Mouse (Mus musculus): ENCODE results near the gene Apba2. TPM values are rescaled to one million over a fixed set of nuclear protein-coding genes. Genes with fewer than 3 reads are reported as not detected.
A peak's percentile ranks its signal among the peaks of the same experiment; 100 is the strongest.

Apba2 gene
- polyA plus RNA-seq, 1 experiment from 2014 or later = 0.20 TPM

DNA sequence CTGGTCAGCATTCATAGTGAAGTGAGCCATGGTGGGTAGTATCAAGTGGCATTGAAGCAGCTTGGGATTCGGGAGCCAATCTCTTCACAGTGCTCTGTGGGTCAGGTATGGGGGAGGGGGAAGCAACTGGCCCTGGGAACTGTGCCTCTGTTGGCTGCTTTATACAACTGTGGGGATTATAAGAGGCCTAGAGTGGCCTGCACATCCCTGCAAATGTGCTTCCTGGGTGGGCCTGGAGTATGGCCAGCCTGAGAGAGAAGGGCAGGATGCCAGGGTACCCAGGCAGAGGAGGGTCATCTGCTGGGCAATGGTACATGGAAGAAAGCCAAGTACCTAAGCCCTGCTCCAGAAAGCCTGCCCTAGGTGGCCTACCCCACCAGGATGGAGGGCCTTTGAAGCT is 49.4 kb downstream of the Apba2 start:
- Histone ChIP-seq H3K36me3 (ENCODE audit: control insufficient read depth, insufficient read depth) (no peaks in the 10 kb centered on the region), H3K9ac (ENCODE audit: low read depth, low read length) (no peak overlapping the region), H3K27me3 (ENCODE audit: control insufficient read depth, insufficient read depth, low read depth, low read length) (no peaks in the 10 kb centered on the region), H3K9me3 (replicated peaks; ENCODE audit: control insufficient read depth, low read length) (no peaks in the 10 kb centered on the region), H3K27ac (ENCODE audit: low read length) (no peak overlapping the region), H3K4me3 (ENCODE audit: low read depth, low read length) (no peak overlapping the region), H3K4me1 (ENCODE audit: control insufficient read depth, low read depth, low read length) (no peaks in the 10 kb centered on the region), H3K4me2 (ENCODE audit: low read depth, low read length) (no peak overlapping the region)
- ATAC-seq (ENCODE audit: low read depth) = no peak
- 33% methylated on average over 1 of the region's 1 CpGs for WGBS (ENCODE audit: insufficient replicate concordance)

DNA sequence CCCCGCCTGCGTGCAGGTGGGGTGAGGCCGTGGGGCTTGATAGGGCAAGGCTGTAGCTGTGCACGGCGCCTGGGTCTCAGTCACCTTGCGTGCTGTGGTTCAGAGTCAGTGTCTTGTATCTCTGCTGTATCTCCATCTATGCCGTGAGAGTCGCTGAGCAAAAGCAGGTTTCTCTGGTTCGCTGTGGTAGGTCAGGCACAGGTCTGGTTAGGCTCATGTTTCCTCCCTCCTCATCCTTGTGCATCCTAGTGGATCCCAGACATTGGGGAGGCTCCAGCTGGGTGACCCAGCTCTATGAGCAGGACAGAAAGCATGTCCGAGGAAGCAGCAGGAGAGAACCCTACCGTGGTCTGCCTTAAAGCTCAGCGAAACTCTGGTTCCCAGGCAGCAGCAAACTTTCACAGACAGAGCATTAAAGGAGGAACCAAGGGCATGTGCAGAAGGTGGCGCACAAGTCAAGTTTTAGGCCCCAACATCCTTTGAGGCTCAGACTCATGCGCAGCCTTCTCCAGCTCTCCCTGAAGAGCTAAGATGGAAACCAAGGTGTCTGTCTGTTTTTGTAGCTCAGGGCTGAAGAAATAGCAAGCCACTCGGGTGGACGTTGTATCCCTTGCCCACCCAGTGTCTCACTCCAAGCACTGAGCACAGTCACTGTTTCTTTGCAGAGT is 51.2 kb downstream of the Apba2 start:
- ATAC-seq (ENCODE audit: low read depth) = no peak
- H3K4me2 ChIP-seq (ENCODE audit: low read depth, low read length) = no peak overlapping the region
- WGBS (ENCODE audit: insufficient replicate concordance) = 70% methylated on average over 13 of the region's 16 CpGs
- no peak overlapping the region for H3K4me3 ChIP-seq (ENCODE audit: low read depth, low read length)
- H3K9me3 ChIP-seq (replicated peaks; ENCODE audit: control insufficient read depth, low read length) = no peaks in the 10 kb centered on the region
- no peaks in the 10 kb centered on the region for H3K4me1 ChIP-seq (ENCODE audit: control insufficient read depth, low read depth, low read length)
- no peak overlapping the region for H3K9ac ChIP-seq (ENCODE audit: low read depth, low read length)
- no peak overlapping the region for H3K27ac ChIP-seq (ENCODE audit: low read length)
- no peaks in the 10 kb centered on the region for H3K27me3 ChIP-seq (ENCODE audit: control insufficient read depth, insufficient read depth, low read depth, low read length)
- H3K36me3 ChIP-seq (ENCODE audit: control insufficient read depth, insufficient read depth) = no peaks in the 10 kb centered on the region

DNA sequence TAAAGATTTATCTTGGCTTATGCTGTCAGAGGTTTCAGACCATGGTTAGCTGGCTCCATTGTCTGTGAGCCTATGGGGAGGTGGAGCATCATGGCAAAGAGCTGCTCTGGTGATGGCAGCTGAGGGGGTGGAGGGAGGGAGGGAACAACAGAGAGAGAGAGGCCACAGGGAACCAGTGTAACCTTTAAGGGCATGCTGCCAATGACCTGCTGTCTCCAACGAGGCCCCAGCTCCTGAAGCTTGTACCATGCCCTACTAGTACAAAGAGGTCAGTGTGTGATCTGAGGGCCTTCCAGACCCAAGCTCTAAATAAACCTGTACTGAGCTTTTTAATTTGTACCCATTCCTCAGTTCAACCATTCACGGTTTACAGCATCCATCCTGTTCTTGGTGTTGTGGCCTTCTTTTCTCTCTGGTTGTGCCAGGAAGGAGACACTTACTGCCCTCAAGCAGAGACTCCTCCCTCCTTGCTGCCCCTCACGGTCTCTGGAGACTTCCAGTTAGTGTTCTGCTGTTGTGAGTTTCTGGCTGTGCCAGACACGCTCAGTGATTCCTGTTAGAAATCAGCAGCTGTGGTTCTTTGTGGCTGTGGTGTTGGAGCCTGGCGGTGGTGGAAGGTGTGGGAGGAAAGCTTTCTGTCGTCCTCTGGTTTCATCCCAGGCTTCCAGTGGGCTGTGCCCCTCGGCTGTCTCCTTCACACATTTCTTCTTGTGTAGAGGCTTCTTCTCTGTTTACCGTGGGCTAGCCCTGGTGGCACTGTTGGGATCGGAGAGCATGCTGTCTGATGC is 60.4 kb downstream of the Apba2 start:
- Histone ChIP-seq H3K27me3 (ENCODE audit: control insufficient read depth, insufficient read depth, low read depth, low read length) (no peaks in the 10 kb centered on the region), H3K4me2 (ENCODE audit: low read depth, low read length) (no peak overlapping the region), H3K9me3 (replicated peaks; ENCODE audit: control insufficient read depth, low read length) (no peaks in the 10 kb centered on the region), H3K9ac (ENCODE audit: low read depth, low read length) (no peak overlapping the region), H3K4me3 (ENCODE audit: low read depth, low read length) (no peak overlapping the region), H3K4me1 (ENCODE audit: control insufficient read depth, low read depth, low read length) (no peaks in the 10 kb centered on the region), H3K36me3 (ENCODE audit: control insufficient read depth, insufficient read depth) (no peaks in the 10 kb centered on the region), H3K27ac (ENCODE audit: low read length) (no peak overlapping the region)
- WGBS (ENCODE audit: insufficient replicate concordance) = 46% methylated on average over 9 of the region's 9 CpGs
- peak; percentile 47; the same call in 1 of the 2 replicates for ATAC-seq (ENCODE audit: low read depth)

DNA sequence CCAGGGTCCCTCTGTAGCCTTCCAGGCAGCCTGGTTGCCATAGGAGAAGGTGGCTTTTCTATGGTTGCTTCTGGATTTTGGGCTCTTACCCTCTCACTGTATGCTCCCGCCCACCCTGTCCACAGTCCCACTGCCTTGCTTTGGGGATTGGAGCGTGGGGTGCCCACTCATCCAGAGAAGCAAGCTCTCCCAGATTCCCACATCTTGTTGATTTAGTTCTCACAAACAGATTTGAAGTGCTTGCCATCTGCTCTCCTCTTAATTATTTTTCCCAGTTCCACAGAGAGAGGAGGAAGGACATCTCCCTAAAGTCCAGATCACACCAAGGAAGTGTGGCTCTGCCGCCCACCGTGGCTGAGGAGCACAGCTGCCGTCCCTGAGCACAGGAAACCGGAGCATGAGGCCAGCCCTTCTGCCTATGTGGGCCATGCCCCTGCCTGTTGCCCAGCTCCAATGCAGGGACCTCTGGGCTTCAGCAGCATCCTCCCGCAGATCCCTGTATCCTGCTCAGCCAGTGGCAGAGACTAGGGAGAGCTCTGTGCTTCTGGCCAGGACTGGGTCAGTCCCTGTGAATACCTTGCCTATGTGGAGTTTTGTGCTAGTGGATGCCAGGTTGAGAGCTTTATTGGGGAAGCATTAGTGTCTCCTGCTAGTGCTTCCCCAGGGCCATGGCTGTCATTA is 63.5 kb downstream of the Apba2 start:
- H3K27ac ChIP-seq (ENCODE audit: low read length) = no peak overlapping the region
- 55% methylated on average over 7 of the region's 7 CpGs for WGBS (ENCODE audit: insufficient replicate concordance)
- H3K4me1 ChIP-seq (ENCODE audit: control insufficient read depth, low read depth, low read length) = no peaks in the 10 kb centered on the region
- no peak overlapping the region for H3K4me2 ChIP-seq (ENCODE audit: low read depth, low read length)
- no peak overlapping the region for H3K9ac ChIP-seq (ENCODE audit: low read depth, low read length)
- H3K4me3 ChIP-seq (ENCODE audit: low read depth, low read length) = no peak overlapping the region
- H3K36me3 ChIP-seq (ENCODE audit: control insufficient read depth, insufficient read depth) = no peaks in the 10 kb centered on the region
- no peaks in the 10 kb centered on the region for H3K27me3 ChIP-seq (ENCODE audit: control insufficient read depth, insufficient read depth, low read depth, low read length)
- H3K9me3 ChIP-seq (replicated peaks; ENCODE audit: control insufficient read depth, low read length) = no peaks in the 10 kb centered on the region
- no peak for ATAC-seq (ENCODE audit: low read depth)

DNA sequence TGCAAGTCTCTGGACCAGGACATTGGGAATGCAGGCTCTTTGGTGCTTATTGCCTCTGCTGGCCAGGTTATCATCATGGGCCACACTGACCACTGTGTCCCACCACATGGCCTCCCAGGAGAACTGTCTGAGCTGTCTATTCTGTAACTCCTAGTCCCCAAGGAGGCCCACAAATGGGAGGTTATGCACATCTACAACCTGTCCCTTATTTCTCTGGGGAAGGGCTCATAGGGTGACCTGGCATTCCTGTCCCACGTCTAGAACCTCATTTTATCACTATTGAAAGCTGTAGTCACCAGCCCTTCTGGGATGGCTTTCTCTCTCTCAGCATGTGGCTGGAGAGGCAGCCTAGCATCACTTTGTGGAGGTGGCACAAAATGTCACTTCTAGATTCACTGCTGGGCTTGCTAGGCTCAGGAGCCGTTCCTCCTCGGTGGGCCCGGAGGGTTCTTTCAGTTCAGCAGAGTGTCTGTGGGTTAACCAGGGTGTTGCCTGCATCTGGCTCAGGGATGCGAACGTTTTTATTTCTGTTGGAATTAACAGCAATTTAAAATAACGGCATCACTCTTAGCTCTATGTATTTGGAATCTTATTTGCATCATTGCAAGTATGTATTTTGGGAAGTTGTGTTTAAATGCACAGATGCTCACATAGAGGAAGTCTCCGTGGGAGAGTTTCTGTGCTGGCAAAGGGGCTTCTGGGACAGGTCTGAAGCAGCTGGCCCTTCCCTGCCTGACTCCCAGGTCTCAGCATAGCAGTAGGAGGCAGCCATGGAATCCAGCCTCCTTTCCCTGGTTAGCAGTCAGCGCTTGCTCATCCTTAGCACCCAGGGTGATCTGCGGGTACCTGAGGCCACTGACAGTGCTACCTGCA is 65.1 kb downstream of the Apba2 start:
- H3K27ac ChIP-seq (ENCODE audit: low read length) = no peak overlapping the region
- H3K9ac ChIP-seq (ENCODE audit: low read depth, low read length) = no peak overlapping the region
- no peaks in the 10 kb centered on the region for H3K36me3 ChIP-seq (ENCODE audit: control insufficient read depth, insufficient read depth)
- no peaks in the 10 kb centered on the region for H3K9me3 ChIP-seq (replicated peaks; ENCODE audit: control insufficient read depth, low read length)
- H3K4me3 ChIP-seq (ENCODE audit: low read depth, low read length) = no peak overlapping the region
- H3K4me2 ChIP-seq (ENCODE audit: low read depth, low read length) = no peak overlapping the region
- 60% methylated on average over 10 of the region's 10 CpGs for WGBS (ENCODE audit: insufficient replicate concordance)
- H3K27me3 ChIP-seq (ENCODE audit: control insufficient read depth, insufficient read depth, low read depth, low read length) = no peaks in the 10 kb centered on the region
- ATAC-seq (ENCODE audit: low read depth) = no peak
- H3K4me1 ChIP-seq (ENCODE audit: control insufficient read depth, low read depth, low read length) = no peaks in the 10 kb centered on the region

DNA sequence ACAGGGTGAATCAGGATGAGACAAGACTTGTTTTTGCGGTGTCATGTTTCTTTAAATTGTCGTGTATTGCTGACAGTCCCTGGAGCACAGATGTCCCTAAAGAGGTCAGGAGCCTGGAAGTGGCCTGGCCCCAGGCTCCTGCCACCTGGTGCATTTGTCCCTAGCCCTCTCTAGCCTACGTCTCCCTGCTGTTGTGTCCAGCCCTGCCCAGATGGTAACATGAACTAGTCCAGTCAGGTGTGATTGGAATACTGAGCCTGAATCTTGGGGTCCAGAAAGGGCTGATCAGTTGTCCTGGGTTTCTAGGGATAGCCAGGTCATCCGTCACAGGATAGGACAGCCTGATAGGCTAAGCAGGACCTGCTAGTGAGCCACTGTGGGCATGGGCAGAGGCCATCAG is 67.2 kb downstream of the Apba2 start:
- H3K27ac ChIP-seq (ENCODE audit: low read length) = no peak overlapping the region
- no peak overlapping the region for H3K4me2 ChIP-seq (ENCODE audit: low read depth, low read length)
- no peaks in the 10 kb centered on the region for H3K36me3 ChIP-seq (ENCODE audit: control insufficient read depth, insufficient read depth)
- no peaks in the 10 kb centered on the region for H3K4me1 ChIP-seq (ENCODE audit: control insufficient read depth, low read depth, low read length)
- 54% methylated on average over 4 of the region's 4 CpGs for WGBS (ENCODE audit: insufficient replicate concordance)
- H3K9ac ChIP-seq (ENCODE audit: low read depth, low read length) = no peak overlapping the region
- H3K4me3 ChIP-seq (ENCODE audit: low read depth, low read length) = no peak overlapping the region
- no peaks in the 10 kb centered on the region for H3K27me3 ChIP-seq (ENCODE audit: control insufficient read depth, insufficient read depth, low read depth, low read length)
- no peak for ATAC-seq (ENCODE audit: low read depth)
- no peaks in the 10 kb centered on the region for H3K9me3 ChIP-seq (replicated peaks; ENCODE audit: control insufficient read depth, low read length)

DNA sequence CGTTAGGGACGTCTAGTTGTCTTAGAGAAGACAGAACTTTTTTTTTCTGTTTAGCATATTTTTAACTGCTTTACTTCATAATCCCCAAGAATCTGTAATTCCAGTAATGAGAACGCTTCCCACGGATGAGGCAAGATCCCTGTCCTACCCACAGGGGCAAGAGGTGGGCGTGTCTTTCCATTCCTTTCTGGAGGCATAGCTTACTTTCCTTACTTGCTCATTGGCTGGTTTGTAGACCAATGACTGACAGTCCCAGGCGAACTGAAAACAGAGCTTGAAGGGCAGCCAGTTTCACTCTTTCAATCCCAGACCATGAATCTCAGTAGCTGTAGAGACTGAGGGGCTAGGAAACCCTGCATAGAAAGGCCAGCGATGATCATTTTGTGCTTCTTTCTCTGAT is 68.2 kb downstream of the Apba2 start:
- no peak overlapping the region for H3K4me2 ChIP-seq (ENCODE audit: low read depth, low read length)
- H3K27me3 ChIP-seq (ENCODE audit: control insufficient read depth, insufficient read depth, low read depth, low read length) = no peaks in the 10 kb centered on the region
- no peak overlapping the region for H3K27ac ChIP-seq (ENCODE audit: low read length)
- no peak overlapping the region for H3K4me3 ChIP-seq (ENCODE audit: low read depth, low read length)
- WGBS (ENCODE audit: insufficient replicate concordance) = 46% methylated on average over 7 of the region's 7 CpGs
- H3K4me1 ChIP-seq (ENCODE audit: control insufficient read depth, low read depth, low read length) = no peaks in the 10 kb centered on the region
- no peak overlapping the region for H3K9ac ChIP-seq (ENCODE audit: low read depth, low read length)
- no peaks in the 10 kb centered on the region for H3K9me3 ChIP-seq (replicated peaks; ENCODE audit: control insufficient read depth, low read length)
- H3K36me3 ChIP-seq (ENCODE audit: control insufficient read depth, insufficient read depth) = no peaks in the 10 kb centered on the region
- ATAC-seq (ENCODE audit: low read depth) = no peak

DNA sequence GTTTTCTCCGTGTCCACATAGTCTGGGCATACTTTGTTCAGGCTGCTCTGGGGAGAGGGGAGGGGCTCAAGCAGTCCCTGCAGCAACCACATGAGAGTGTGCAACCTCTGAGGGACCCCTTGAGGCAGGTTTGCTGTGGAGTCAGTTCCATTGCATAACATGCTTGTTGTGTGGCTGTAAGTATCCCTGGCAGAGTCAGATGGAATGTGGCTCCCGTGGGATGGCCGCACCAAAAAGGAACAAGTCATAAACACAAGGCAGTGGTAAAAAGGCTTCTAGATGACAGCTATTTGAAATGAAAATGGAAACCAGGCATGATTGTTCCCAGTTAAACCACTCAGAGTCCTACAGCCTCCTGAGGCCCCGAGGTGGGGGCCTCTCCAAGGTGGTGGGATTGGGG is 69.4 kb downstream of the Apba2 start:
- 69% methylated on average over 4 of the region's 4 CpGs for WGBS (ENCODE audit: insufficient replicate concordance)
- no peaks in the 10 kb centered on the region for H3K27me3 ChIP-seq (ENCODE audit: control insufficient read depth, insufficient read depth, low read depth, low read length)
- no peak overlapping the region for H3K4me2 ChIP-seq (ENCODE audit: low read depth, low read length)
- no peak for ATAC-seq (ENCODE audit: low read depth)
- no peaks in the 10 kb centered on the region for H3K4me1 ChIP-seq (ENCODE audit: control insufficient read depth, low read depth, low read length)
- no peak overlapping the region for H3K4me3 ChIP-seq (ENCODE audit: low read depth, low read length)
- H3K27ac ChIP-seq (ENCODE audit: low read length) = no peak overlapping the region
- H3K9me3 ChIP-seq (replicated peaks; ENCODE audit: control insufficient read depth, low read length) = no peaks in the 10 kb centered on the region
- no peak overlapping the region for H3K9ac ChIP-seq (ENCODE audit: low read depth, low read length)
- no peaks in the 10 kb centered on the region for H3K36me3 ChIP-seq (ENCODE audit: control insufficient read depth, insufficient read depth)

Measured in liver, embryonic 16.5 days (tissue).